Mouse (Mus musculus) hindbrain, embryonic 15.5 days (tissue): Measurements from ENCODE around the gene Pam. TPM values are rescaled to one million over a fixed set of nuclear protein-coding genes. Genes with fewer than 3 reads are reported as not detected.

Experiments
- ATAC-seq: fragments of 200-750 bp; cut with Nextera tagmentation; 2 replicates; pipeline ENCODE4 v1.8.0; 2017; ENCODE audit warnings: low read depth, moderate number of reproducible peaks, moderate TSS enrichment; ENCODE audit not compliant: low FRiP score
- H3K27ac ChIP-seq: fragments of 300-500 bp; sonication (generic); replicated peaks from 2 replicates; pipeline ENCODE4 v1.5.1; 2015; ENCODE audit warnings: mild to moderate bottlenecking, inconsistent platforms
- H3K27me3 ChIP-seq: fragments of 300-500 bp; sonication (generic); 2 replicates; pipeline ENCODE4 v1.6.1; 2015; ENCODE audit warnings: control low read depth, inconsistent platforms
- H3K36me3 ChIP-seq: fragments of 300-500 bp; sonication (generic); 2 replicates; pipeline ENCODE4 v1.6.1; 2015; ENCODE audit warnings: control low read depth, inconsistent platforms
- H3K4me1 ChIP-seq: fragments of 300-500 bp; sonication (generic); replicated peaks from 2 replicates; pipeline ENCODE4 v1.6.1; 2015; ENCODE audit warnings: control low read depth, inconsistent platforms
- H3K4me2 ChIP-seq: fragments of 300-500 bp; sonication (generic); 2 replicates; pipeline ENCODE4 v1.6.1; 2015; ENCODE audit warnings: moderate library complexity, mild to moderate bottlenecking, inconsistent platforms
- H3K4me3 ChIP-seq: fragments of 300-500 bp; sonication (generic); 2 replicates; pipeline ENCODE4 v1.5.1; 2015; ENCODE audit warnings: mild to moderate bottlenecking, inconsistent platforms
- H3K9ac ChIP-seq: fragments of 300-500 bp; sonication (generic); 2 replicates; pipeline ENCODE4 v1.6.1; 2015; ENCODE audit warnings: inconsistent platforms
- H3K9me3 ChIP-seq: fragments of 300-500 bp; sonication (generic); 2 replicates; pipeline ENCODE4 v1.6.1; 2016; ENCODE audit warnings: control low read depth, inconsistent platforms
- WGBS: fragments of 180-500 bp; shearing (Covaris S2); methylation state at CpG from one replicate; pipeline ENCODE4 v1.1.7; 2015; 5-methylcytosine and 5-hydroxymethylcytosine counted together
- polyA plus RNA-seq: library from polyadenylated mRNA; unstranded; fragments of >200 nt; fragmentation: Nextera tagmentation; extraction: Ambion mirVana; gene quantifications from 2 replicates; pipeline ENCODE4 v1.2.1, GENCODE M21; 2015

Pam gene
- polyA plus RNA-seq: 29.0 and 29.8 TPM in 2 replicates

- H3K27ac ChIP-seq: peak within 1 kb of the TSS; percentile 79
- peak within 1 kb of the TSS; percentile 73 for H3K4me2 ChIP-seq
- peak within 1 kb of the TSS; percentile 82 for H3K9ac ChIP-seq
- no peaks in the 10 kb centered on the region for H3K9me3 ChIP-seq
- H3K4me1 ChIP-seq: peaks cover 20% of the 10 kb centered on the region; the same call in 1 of the 2 replicates
- ATAC-seq: peak; percentile 92
- no peaks in the 10 kb centered on the region for H3K36me3 ChIP-seq
- under 1% methylated on average over 59 of the region's 82 CpGs for WGBS
- peak within 1 kb of the TSS; percentile 78 for H3K4me3 ChIP-seq
- H3K27me3 ChIP-seq: no peaks in the 10 kb centered on the region
These were observed at the start of gene Pam for GRCm38 (mm10) chr1:98095246-98095990. Gene Pam (minus strand): TSS chr1:98095646.

DNA sequence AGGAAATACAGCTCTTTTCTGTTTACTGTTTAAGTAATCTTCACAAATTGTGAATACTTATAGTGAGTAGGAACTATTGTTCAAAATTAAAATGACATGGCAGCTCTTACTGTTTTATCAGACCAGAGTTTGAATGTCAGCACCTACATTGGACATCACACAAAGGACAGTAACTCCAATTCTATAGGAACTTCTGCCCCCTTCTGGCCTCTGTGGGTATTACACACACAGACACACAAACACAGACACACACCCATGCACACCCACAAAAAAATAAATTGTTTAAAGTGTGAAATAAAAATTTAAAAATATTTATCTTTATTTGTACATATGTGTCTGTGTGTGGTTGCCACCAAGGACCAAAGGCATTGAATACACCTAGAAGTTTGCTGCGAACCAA is 49.4 kb upstream of the Pam start:
- Histone ChIP-seq H3K9me3 (no peaks in the 10 kb centered on the region), H3K36me3 (no peaks in the 10 kb centered on the region), H3K4me3 (no peak overlapping the region), H3K27me3 (no peaks in the 10 kb centered on the region), H3K4me2 (no peak overlapping the region), H3K9ac (no peak overlapping the region), H3K4me1 (no peaks in the 10 kb centered on the region), H3K27ac (no peak overlapping the region)
- ATAC-seq: no peak
- 97% methylated on average over 1 of the region's 1 CpGs for WGBS

GRCm38 (mm10) chr1:98131244-98131643 is 35.8 kb upstream of the Pam start:
- Histone ChIP-seq H3K9me3 (no peaks in the 10 kb centered on the region), H3K27me3 (no peaks in the 10 kb centered on the region), H3K36me3 (no peaks in the 10 kb centered on the region), H3K9ac (no peak overlapping the region), H3K4me3 (no peak overlapping the region), H3K4me1 (no peaks in the 10 kb centered on the region), H3K27ac (no peak overlapping the region), H3K4me2 (no peak overlapping the region)
- 79% methylated on average over 4 of the region's 4 CpGs for WGBS
- ATAC-seq: no peak

- no peak overlapping the region for H3K27ac ChIP-seq
- H3K4me2 ChIP-seq: no peak overlapping the region
- H3K4me1 ChIP-seq: no peaks in the 10 kb centered on the region
- H3K9me3 ChIP-seq: no peaks in the 10 kb centered on the region
- WGBS: 96% methylated on average over 3 of the region's 3 CpGs
- no peaks in the 10 kb centered on the region for H3K36me3 ChIP-seq
- H3K27me3 ChIP-seq: no peaks in the 10 kb centered on the region
- H3K9ac ChIP-seq: no peak overlapping the region
- no peak overlapping the region for H3K4me3 ChIP-seq
- ATAC-seq: no peak
These were observed 34.3 kb upstream of the Pam start for GRCm38 (mm10) chr1:98129561-98130347.

DNA sequence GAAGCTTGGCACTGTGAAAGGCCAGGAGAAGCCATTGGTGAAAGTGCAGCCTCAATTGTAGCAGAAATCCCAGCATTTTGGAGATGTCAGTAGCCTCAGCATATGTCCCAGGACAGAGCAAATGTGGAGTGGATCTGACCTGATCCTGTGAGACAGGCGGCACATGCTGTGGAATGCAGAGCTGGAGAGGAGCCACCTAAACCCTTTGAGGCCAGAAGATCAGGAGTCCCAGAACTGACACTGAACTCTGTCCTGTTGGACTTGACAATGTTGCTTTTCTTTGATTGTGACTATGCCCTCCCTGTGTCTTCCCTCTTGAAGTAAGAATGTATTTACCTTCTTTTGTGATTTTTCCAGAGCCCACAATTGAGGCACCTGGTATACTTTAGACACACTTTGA is 33.7 kb upstream of the Pam start:
- Histone ChIP-seq H3K36me3 (no peaks in the 10 kb centered on the region), H3K4me2 (no peak overlapping the region), H3K4me3 (no peak overlapping the region), H3K27ac (no peak overlapping the region), H3K27me3 (no peaks in the 10 kb centered on the region), H3K4me1 (no peaks in the 10 kb centered on the region), H3K9me3 (no peaks in the 10 kb centered on the region), H3K9ac (no peak overlapping the region)
- ATAC-seq: no peak
- 94% methylated on average over 1 of the region's 1 CpGs for WGBS

DNA sequence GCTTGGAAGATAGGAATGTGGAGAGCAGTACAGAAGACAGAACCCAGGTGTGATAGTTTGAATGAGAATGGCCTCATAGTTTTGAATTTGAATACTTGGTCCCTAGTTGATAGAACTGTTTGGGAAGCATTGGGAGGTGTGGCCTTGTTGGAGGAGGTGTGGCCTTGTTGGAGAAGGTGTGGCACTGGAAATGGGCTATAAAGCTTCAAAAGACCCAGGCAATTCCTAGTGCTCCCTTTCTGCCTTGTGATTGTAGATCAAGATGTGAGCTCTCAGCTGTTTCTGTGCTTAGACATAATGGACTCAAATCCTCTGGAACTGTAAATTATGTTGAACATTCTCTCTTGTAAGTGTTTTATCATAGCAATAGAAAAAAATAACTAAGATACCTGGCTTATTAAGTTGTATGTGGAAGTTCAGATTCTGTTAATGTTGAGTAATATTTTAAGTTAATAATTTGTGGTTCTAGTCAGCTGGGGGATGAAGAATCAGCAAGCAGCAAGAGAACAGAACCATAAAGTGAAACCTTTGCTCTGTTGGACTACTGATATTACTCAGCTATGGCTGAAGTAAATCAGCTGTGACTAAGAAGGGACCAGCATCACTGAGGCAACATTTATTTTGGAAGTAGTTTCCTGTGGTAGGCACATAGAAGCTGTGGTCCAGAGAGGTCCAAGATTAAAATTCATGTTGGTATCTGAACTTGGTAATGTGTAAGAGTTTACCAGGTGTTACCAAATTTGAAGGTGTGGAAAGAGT is 33.1 kb upstream of the Pam start:
- ATAC-seq: no peak
- H3K9me3 ChIP-seq: no peaks in the 10 kb centered on the region
- H3K4me2 ChIP-seq: no peak overlapping the region
- no peak overlapping the region for H3K27ac ChIP-seq
- no peaks in the 10 kb centered on the region for H3K36me3 ChIP-seq
- no peak overlapping the region for H3K4me3 ChIP-seq
- no peak overlapping the region for H3K9ac ChIP-seq
- no peaks in the 10 kb centered on the region for H3K4me1 ChIP-seq
- no peaks in the 10 kb centered on the region for H3K27me3 ChIP-seq

DNA sequence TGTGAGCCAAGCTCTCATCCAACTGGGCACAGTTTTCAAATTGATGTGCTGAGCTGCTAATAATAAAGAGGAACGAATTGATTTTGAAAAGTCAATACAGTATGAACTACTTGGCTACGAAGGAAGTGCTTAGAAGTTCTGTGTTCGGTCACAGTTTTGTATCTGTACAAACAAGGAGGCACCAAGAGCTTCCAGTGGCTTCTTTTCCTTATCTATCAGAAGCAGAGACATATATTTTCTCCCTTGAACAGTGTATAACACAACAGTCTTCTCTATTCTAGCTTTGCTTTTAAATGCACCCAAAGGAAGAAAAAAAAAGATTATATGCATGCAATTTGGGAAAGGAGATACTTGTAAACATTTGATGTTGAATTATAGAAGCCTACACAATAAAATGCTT is 30.8 kb upstream of the Pam start:
- Histone ChIP-seq H3K4me2 (no peak overlapping the region), H3K9me3 (no peaks in the 10 kb centered on the region), H3K9ac (no peak overlapping the region), H3K4me1 (no peaks in the 10 kb centered on the region), H3K27ac (no peak overlapping the region), H3K27me3 (no peaks in the 10 kb centered on the region), H3K36me3 (no peaks in the 10 kb centered on the region), H3K4me3 (no peak overlapping the region)
- no peak for ATAC-seq
- WGBS: 70% methylated on average over 3 of the region's 3 CpGs

- Histone ChIP-seq H3K36me3 (no peaks in the 10 kb centered on the region), H3K4me1 (no peaks in the 10 kb centered on the region), H3K9me3 (no peaks in the 10 kb centered on the region), H3K4me3 (no peak overlapping the region), H3K27me3 (no peaks in the 10 kb centered on the region), H3K4me2 (no peak overlapping the region), H3K27ac (no peak overlapping the region), H3K9ac (no peak overlapping the region)
- ATAC-seq: no peak
- WGBS: 42% methylated on average over 1 of the region's 1 CpGs
These were observed 29.3 kb upstream of the Pam start for GRCm38 (mm10) chr1:98124727-98125126.

DNA sequence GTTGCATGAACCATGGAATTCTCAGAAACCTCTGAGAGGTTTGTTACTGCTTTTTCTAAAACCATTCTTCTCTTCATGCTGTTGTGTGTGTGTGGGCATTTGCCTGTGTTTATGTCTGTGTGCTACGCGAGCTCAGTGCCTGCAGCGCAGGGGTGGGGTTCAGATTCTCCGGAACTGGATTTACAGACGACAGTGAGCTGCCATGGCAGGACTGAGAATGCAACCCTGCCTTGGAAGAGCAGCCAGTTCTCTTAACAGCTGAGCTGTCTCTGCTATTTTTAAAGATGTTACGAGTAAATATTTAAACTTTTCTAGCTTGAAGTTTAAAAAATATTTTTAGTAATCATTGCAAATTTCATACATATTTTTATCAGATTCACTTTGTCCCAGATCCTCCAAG is 24.1 kb upstream of the Pam start:
- Histone ChIP-seq H3K9ac (no peak overlapping the region), H3K4me2 (no peak overlapping the region), H3K9me3 (no peaks in the 10 kb centered on the region), H3K36me3 (no peaks in the 10 kb centered on the region), H3K27ac (no peak overlapping the region), H3K4me1 (no peaks in the 10 kb centered on the region), H3K4me3 (no peak overlapping the region), H3K27me3 (no peaks in the 10 kb centered on the region)
- 85% methylated on average over 6 of the region's 6 CpGs for WGBS
- no peak for ATAC-seq

DNA sequence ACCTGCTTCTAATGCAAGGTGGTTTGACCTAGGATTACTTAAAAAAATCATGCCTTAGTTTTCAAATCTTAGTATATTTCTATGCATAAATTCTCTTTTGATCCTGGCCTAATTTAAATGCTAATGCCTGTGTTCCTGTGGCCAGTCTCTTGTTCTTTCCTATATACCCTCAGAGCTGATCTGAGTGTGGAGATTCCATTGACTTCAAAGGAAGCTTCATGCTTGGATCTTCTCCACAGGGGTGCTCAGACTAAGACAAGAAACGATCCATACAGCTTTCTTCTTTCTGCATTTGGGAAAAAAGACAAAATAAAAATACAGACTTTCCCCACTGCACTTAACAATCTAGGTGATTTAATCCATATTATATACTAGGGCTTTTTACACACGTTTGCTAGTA is 12.2 kb upstream of the Pam start:
- Histone ChIP-seq H3K4me2 (no peak overlapping the region), H3K36me3 (no peaks in the 10 kb centered on the region), H3K9ac (no peak overlapping the region), H3K9me3 (no peaks in the 10 kb centered on the region), H3K27me3 (no peaks in the 10 kb centered on the region), H3K4me3 (no peak overlapping the region), H3K27ac (no peak overlapping the region), H3K4me1 (no peaks in the 10 kb centered on the region)
- ATAC-seq: no peak
- 27% methylated on average over 2 of the region's 2 CpGs for WGBS

GRCm38 (mm10) chr1:98099441-98099840 is 4.0 kb upstream of the Pam start:
- Histone ChIP-seq H3K9ac (no peak overlapping the region), H3K9me3 (no peaks in the 10 kb centered on the region), H3K27me3 (no peaks in the 10 kb centered on the region), H3K27ac (no peak overlapping the region), H3K4me1 (peaks cover 11% of the 10 kb centered on the region; the same call in 1 of the 2 replicates), H3K4me3 (no peak overlapping the region), H3K4me2 (no peak overlapping the region), H3K36me3 (no peaks in the 10 kb centered on the region)
- WGBS: 35% methylated on average over 4 of the region's 4 CpGs
- no peak for ATAC-seq
